Mouse (Mus musculus): Measurements from ENCODE around the gene Cdc123. TPM values are rescaled to one million over a fixed set of nuclear protein-coding genes. Genes with fewer than 3 reads are reported as not detected.
A peak's percentile ranks its signal among the peaks of the same experiment; 100 is the strongest.

The Cdc123 gene
- total RNA-seq (2021) = 100 to 1,000 TPM; 155 to 178 TPM
- long read RNA-seq, experiment 1, transcript Cdc123-201 (13 exons, 1,827 nt) = major isoform, 72 of 94 reads
- long read RNA-seq, experiment 1, partial matches to known transcripts = 2 of 94 reads
- long read RNA-seq, experiment 1, other reads (novel, unspliced or antisense) = 18 of 94 reads
- long read RNA-seq, experiment 2, transcript Cdc123-201 (13 exons, 1,827 nt) = major isoform, 67 of 79 reads
- long read RNA-seq, experiment 2, partial matches to known transcripts = 3 of 79 reads
- long read RNA-seq, experiment 2, other reads (novel, unspliced or antisense) = 8 of 79 reads

DNA sequence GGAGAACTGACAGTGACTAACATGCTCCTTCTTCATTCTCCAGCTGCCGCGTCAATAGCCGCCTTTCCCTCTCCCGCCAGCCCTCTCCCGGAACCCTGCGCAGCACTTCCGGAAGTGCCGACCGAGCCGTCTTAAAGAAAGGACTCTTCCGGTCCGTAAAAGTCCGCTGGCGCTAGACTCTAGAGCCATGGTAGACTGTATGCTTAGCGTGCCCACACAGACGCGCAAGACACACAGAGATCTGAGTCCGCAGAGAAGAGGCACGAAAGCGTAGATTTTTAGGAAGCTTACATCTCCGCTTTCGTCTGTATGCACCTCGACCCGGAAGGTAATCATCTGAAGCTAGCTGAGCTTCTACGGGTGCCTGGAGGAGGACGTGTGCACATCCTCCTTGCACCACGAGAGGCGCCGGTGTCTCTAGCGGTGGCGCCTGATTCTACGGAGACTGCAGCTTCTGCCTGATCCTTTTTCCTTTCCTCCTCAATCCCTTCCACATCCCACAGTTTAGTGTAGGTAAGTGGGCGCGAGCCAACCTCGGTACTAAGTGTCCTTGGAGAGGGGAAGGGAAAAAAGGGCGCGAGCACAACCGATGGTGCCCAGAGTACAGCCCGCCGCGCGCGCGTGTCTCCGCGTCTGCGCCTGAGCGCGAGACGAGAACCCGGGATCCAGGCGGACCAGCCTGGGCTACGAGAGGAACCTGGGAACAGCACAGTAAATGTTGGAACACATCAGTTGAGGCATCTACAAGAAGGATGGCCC is at the start of gene Cdc123, which contains the start of gene Nudt5:
Gene Cdc123 (minus strand): TSS at position 292 of the 759 bp plus-strand sequence.
Gene Nudt5 (plus strand): TSS at position 147 of the 759 bp plus-strand sequence.
- DNase-seq (ENCODE audit: low spot score in 2 of 2) = peak; percentile 89 to 91

DNA sequence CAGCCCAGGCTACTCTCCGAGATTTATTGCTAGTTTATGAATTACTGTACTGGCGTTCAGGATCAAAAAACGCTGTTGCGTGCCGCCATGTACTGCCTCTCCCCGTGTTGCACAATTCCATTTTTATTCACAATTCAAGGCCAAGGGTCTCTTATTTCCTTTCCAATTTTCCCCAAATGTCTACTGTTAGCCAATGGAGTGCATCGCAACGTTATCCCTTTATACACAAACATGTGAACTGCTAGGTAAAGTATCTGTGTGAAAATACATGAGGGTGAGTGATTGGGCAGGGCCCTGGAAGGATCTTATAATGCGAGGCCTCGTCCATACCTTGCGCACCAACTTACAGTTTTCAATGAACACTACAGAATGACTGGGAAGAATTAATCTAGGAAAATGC is 49.3 kb upstream of the Cdc123 start:
- DNase-seq (ENCODE audit: low spot score in 2 of 2) = no peak

DNA sequence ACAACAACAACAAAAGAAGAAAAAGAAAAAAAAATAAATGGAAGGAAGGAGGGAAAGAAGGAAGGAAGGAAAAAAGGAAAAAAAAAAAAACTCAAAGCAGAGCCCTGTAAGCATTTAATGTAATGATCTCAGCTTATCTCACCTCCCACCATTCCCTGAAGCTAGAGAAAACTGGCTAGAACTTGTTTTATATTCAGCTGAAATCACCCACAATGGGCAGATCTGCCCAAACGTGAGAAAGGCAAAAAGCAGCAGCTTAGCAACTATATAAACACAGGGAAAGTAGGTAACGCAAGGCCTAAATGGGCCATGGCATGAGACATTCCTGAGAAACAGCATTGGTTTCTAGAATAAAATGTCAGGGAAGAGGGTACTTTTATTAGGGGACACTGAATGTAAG is 44.4 kb upstream of the Cdc123 start:
- DNase-seq (ENCODE audit: low spot score in 2 of 2) = peak; percentile 12 to 30

DNA sequence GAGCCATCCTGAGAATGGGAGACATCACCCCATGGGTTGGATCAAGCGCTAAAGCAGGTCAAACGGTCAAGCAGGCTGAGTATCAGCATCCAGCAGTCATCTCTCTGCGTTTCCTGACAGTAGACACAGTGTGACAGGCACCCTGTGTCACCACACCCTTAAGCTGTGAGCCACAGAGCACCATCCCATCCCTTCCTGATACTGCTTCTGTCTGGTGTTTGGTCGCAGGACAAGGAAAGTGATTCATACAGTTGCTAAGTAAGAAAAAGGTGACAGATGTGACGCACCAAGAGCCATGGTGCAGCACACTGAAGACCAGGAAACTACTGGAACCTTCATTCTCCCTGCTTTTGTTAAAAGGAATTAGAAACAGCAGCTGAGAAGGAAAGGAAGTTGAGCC is 43.9 kb upstream of the Cdc123 start:
- DNase-seq (ENCODE audit: low spot score in 2 of 2) = no peak

DNA sequence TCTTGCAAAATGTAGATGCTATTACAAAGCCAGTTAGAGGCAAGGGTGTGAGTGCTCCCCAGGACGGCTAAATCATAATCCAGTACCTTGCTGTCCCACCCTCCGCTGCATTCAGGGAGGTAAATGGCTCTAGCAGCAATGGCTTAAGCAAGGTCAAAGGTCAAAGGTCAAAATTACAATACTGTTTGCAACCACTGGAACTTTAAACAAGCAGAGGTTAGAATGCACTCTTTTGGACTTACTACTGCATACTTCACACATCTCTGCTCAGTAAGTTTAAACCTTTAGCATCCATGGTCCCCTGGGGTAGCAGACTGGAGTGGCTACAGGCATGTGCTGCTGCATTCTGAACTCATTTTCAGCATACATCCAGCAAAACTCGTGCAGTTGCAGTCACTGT is 32.5 kb upstream of the Cdc123 start:
- DNase-seq (ENCODE audit: low spot score in 2 of 2) = no peak

DNA sequence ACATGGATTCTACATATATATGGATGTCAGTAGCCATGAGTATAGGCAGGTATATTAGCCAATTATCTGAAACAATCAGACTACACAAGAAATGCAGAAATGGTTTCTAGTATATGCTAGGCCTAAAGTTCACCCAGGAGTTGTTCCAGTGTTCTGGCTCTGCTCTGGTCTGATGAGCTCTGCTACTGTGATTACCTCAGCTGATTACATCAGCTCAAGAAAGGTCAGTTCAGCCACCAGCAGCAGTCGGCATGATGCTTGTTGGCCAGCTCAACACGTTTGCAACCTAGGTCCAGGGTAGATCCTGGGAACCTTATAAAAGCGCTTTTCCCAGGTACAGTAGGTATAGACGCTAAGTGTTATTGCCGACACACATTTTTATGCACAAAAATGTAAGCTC is 24.8 kb upstream of the Cdc123 start:
- DNase-seq (ENCODE audit: low spot score in 2 of 2) = no peak

DNA sequence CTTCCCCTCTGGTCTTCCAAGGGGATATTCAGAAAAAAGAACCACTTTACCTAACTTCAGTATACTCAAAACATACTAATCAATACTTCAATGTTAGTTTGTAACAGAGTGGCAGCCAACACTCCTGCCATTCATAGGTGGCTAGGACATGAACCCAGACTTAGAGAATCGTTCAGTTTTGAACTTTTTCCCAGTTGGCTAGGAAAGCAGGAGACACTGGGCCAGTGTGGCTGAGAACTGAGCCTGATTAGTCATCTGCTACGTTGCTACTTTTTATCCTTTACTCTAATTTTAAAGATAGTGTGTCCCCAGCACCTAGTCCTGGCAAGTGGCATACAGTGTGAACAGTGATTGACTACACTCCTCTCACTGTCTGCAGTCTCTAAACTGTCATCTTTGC is 22.7 kb upstream of the Cdc123 start:
- DNase-seq (ENCODE audit: low spot score in 2 of 2) = no peak

DNA sequence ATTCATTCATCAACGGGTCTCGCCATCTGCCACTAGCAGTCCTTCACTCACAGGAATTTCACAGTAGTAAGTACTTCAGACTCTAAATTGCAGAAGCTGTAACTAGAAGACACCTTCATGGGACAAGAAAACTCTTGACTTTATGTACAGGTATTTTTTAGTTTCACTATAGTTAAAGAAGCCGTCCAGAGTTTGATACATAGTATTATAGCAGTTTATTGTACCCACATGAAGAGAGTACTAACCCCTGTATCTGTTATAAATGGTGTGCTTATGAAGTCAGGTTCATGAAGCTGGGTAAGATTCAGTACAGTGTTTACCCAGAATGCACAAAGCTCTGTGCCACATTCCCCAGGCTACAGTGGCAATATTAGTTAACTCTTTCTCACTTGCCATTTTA is 17.9 kb upstream of the Cdc123 start, which contains the start of gene Gm13199:
Gene Gm13199 (minus strand): TSS at position 101 of the 400 bp plus-strand sequence.
- DNase-seq (ENCODE audit: low spot score in 2 of 2) = no peak

DNA sequence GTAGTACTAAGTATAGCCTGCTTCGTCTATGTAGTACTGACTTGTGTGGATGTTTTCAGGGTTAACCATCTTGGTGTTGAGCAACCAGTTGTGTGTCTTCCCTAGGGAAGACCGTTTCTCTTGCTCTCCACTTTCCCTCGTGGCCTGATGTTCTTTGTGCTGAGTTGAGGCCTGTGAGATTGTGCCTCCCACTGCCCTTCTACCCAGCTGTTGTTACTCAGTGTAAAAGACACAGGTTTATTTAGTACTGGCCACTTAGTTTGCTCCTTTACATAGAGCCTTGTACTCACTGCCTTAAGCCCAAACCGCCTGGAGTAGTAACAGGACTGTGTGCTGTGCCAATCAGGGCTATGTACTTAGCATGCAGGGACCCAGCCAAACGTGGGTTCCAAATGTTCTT is 6.9 kb upstream of the Cdc123 start:
- DNase-seq (ENCODE audit: low spot score in 2 of 2) = no peak

DNA sequence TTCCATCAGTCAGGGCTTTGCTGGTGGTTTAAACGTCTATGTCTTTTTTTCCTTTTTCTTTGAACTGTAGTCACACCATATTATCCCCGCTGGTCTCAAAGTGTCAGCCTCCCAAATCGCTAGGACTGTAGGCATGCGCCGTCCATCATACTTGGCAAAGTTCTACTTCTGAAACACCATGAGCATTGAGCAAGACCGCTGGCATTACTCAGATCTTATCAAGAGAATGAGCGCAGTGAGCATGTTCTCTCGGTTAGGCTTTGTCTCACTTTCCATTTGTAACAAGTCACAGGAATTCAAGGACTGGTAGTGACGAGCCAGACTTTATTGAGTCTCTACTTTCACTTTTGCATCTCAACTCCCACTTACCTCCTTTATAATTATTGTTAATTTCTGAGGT is 6.2 kb upstream of the Cdc123 start:
- DNase-seq (ENCODE audit: low spot score in 2 of 2) = no peak

DNA sequence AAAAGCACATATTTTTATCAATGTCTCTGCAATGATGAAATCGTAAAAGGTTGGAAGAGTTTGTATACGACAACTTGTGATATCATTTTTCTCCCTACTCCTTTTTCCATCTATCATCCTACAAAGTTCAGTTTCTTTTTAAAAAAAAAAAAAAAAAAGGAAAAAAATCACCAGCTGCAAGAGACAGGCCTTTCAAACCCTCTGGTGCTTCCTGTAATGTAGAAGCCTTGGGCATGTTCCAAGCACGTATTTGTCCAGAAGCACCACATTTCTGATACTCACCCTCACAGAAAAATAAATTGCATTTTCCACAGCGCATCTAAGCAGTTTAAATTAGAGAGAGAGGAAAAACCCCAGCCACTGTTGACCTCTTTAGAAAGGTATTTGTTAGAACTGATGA is 862 bp upstream of the Cdc123 start:
- DNase-seq (ENCODE audit: low spot score in 2 of 2) = no peak

DNA sequence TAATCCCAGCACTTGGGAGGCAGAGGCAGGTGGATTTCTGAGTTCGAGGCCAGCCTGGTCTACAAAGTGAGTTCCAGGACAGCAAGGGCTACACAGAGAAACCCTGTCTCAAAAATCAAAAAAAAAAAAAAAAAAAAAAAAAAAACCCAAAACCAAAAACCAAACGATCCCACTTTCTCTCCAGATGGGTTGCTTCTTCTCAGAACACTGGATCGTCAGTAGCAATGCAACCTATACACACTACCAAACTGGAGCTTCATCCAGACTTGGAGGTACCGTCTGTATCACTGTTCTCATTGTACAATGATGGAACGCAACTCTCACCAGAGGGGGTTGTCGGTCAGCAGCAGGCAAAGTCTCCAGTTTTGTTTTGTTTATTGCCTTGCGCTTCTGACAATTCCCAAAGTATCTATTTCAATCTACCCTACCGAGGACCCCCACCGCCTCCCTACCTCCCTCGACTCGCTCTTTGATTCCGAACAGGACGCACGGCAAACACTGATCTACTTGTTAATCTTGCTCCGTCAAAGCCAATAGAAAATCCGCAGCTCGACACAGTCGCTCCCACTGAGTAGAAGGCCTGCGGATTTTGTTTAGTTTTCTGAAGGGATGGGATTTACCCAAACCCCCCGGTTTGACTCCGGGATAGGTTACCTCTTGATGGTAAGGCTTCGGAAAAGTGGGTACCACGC is 637 bp downstream of the Cdc123 start:
- no peak for DNase-seq (ENCODE audit: low spot score in 2 of 2)

DNA sequence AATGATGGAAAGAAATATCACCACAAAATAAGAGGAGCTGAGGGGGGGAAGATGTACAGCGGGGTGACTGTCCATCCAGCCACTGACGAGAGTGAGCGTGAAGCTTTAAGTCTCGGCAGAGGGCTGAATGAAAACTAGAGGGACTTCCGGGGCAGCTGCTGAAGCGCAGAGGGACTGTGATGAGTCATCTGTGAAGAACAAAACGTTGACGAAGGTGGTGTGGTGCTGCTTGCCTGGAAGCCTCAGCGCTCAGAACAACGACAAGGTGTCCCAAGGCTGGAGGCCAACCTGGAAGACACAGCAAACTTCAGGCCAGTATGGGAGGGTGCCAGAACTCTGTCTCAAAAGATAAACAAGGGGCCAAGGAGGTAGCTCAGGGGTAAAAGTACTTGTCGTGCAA is 4.1 kb downstream of the Cdc123 start:
- no peak for DNase-seq (ENCODE audit: low spot score in 2 of 2)

DNA sequence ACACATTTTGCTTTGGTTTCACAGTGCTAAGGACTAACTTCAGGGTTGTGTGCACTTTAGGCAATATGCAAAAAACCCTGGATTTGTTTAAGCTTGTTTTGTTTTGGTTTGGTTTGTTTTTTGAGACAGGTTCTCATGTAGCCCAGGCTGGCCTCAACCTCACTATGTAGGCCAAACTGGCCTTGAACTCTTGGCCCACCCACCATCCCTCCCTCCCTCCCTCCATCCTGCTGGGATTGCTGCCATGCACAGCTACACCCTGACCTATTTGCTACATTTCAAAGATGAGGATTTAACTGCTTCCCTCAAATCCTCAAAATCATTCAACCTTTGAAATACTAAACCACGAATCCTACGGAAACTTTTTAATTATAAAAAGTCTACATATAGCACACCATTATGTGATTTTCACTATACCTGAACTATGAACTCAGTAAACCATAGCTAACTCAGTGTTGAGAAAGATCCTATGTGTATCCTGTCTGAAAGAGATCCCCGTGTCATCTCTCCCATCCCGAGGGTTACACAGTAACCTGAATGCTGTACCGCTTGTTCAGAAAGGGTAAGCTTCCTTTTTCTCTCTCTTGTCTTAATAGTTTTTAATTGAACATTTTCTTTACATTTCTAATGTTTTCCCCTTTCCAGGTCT is 19.6 kb downstream of the Cdc123 start:
- no peak for DNase-seq (ENCODE audit: low spot score in 2 of 2)

DNA sequence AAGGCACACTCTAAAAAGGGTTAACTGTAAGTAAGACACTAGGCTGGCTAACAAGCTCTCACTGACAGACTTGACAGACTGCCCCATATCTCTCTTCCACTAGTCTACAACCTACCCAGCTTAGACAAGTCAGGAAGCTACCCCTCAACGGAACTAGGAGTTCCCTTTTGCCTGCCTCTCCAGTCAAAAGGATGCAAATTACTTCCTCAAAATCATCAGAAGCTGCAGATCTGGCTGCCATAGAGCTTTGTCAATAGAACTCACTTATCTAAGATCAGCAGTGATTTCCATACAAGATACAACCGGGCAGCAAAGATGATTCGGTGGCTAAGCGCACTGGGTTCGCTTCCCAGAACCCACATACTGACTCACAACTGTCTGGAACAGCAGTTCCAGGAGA is 20.3 kb downstream of the Cdc123 start:
- no peak for DNase-seq (ENCODE audit: low spot score in 2 of 2)

DNA sequence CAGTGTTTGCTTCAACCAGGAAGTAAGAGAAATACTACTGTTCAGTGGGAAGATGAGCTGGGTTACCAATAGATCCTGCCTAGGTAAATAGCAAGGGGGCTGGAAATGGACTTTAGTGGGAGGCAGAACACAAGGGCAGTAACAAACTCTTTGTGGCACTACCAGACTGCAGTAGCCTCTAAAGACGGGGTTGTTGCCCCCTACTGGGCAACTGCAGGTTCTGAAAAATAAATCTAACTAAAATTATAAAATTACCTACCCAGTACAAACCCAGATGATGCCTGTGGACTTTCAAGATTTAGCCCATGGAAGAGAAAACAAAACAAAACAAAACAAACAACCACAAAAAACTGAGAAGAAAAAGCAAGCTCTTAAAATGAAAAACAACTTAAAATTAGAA is 20.8 kb downstream of the Cdc123 start:
- DNase-seq (ENCODE audit: low spot score in 2 of 2) = no peak

DNA sequence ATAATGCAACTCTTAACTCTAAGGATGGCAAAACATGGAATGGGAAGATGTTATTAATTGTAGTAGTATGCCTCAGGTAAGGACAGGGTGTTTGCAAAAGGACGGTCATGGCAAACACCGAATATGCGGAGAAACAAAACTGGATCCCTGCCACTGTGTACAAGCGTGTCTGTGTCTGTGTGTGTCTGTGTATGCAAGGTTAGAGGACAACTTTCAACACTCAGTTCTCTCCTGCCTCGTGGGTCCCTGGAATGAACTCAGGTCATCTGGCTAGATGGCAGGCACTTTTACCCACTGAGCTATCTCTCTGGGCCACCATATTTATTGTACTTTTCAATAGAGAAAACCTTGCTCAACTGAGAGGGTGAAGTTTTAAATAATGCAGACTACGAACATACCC is 22.5 kb downstream of the Cdc123 start:
- no peak for DNase-seq (ENCODE audit: low spot score in 2 of 2)

DNA sequence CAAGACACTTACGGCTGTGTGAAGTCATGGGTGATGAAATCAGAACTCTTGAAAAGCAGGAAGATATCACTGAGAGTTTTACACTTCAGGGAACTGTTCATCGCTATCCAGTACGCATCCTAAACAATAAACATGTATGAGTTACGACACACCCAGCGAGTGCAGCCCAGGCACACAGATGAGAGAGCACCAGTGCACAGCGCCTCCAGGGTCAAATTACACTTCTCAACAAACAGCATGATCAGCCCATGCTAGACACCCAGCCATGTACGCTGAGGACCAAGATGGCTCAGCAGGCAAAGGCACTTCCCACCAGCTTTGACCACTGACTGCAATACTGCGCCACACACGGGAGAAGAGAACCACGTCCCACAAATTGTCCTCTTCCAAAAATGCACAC is 23.7 kb downstream of the Cdc123 start:
- DNase-seq (ENCODE audit: low spot score in 2 of 2) = no peak

DNA sequence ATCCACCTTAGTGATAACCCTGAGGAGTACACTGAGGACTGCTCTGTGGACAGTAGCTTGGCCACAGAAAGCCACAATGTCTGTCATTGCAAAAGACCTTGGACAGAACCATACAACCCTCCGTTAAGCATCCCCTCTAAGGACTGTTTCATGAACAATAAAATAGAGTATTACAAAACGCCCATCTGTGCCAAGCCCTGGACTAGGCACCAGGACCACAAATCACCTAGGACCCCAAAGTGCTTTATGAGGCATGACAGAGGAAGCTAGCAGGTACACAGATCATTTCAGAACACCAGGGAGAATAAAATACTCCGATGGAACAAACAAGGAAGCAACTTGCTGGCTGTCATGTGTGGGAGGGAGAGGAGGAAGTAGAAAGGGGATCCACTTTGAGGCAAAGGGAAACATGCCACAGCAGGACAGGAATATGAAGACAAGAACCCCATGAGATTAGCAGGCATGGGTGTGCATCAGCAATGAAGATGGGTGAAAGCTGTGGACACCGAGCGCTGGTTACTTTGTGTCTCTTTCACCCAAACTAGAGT is 33.7 kb downstream of the Cdc123 start:
- DNase-seq (ENCODE audit: low spot score in 2 of 2) = no peak

DNA sequence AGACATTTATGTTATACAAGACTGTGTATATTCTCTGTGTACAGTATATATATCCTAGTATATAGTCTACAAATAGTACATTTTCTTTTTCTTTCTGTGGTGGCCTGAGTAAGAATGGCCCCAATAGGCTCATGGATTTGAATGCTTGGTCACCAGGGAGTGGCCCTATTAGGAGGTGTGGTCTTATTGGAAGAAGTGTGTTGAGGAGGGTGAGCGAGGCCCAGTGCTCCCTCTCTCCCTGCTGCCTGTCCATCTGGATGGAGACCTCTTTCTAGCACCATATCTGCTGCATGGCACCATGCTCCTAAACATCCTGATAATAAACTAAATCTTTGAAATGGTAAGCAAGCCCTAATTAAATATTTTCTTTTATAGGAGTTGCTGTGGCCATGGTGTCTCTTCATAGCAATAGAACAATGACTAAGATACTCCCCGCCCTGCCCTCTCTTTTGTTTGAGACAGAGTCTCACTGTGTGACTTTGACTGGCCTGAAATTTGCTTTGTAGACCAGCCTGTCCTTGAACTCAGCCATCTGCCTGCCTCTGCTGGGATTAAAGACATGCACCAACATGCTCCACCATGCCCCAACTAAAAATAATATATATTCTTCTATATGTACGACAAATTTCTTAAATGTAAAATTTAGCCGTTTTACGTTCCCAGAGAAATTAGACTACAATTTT is 34.8 kb downstream of the Cdc123 start:
- DNase-seq (ENCODE audit: low spot score in 2 of 2) = no peak

DNA sequence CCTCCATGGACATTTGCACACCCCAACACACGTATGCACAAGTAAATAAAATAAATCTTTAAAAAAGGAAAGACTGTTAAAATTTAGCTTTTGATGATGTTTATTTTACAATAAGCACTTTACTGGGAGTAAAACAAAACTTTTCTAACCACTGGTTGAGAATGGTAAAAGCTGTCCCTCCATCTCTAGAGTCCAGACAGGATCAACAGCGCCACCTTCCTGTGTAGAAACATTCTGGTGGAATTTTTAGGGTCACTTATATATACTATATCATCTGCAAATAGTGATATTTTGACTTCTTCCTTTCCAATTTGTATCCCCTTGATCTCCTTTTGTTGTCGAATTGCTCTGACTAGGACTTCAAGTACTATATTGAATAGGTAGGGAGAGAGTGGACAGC is 38.8 kb downstream of the Cdc123 start:
- DNase-seq (ENCODE audit: low spot score in 2 of 2) = peak in 1 of 2 experiments; percentile 20

Data from left cerebral cortex, adult 18-20 months (tissue).